Mouse (Mus musculus): ENCODE measurements at regions not wholly inside any gene's neighbourhood (a gene's known extent, or its start where the extent isn't known, plus 50 kb on each side); places are given as distances from the start of the nearest gene placed in this dataset.
"Not testable (repeated sequence)": the region's sequence is repeated elsewhere in the genome, so short reads cannot be mapped to it uniquely, and the experiment has no call there.

DNA sequence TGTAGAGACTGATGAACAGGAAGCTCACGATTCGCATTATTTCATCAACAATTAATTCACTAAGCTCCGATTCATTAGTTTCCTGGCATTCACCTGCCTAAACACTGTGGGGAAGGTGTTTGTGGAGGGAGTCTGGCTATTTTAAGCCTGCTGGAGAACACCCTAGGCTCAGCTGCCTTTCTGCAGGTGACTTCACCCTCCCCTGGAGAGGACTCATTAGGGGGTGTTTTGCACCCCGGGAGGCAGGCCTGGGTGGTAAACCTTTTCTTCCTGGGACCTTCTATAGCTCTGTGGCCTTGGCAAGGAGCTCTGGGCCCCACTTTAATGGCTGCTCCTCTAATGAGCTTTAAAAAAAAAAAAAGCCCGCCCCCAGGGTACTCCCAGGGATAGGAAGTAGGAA is 55.4 kb upstream of the Bnc1 start:
- DNase-seq (ENCODE audit: low spot score) = no peak

DNA sequence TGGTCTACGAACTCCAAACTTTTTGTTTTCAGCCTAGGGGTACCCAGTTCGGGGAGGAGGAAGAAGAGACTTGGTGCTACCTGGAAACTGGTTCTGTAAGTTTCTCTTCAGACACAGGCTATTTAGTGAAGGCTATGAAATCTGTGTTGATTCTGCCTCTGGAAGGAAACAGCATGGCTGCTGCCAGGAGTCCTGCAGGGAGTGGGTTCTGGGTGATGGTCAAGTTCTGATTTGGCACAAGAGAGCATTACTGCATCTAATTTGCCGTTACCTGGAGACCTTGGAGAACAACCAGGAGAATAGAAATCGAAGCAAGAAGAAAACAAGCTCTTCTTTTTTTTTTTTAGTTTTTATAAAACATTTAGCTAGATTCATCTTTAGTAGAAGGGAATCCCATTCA is 61.3 kb upstream of the Bnc1 start:
- no peak for DNase-seq (ENCODE audit: low spot score)

DNA sequence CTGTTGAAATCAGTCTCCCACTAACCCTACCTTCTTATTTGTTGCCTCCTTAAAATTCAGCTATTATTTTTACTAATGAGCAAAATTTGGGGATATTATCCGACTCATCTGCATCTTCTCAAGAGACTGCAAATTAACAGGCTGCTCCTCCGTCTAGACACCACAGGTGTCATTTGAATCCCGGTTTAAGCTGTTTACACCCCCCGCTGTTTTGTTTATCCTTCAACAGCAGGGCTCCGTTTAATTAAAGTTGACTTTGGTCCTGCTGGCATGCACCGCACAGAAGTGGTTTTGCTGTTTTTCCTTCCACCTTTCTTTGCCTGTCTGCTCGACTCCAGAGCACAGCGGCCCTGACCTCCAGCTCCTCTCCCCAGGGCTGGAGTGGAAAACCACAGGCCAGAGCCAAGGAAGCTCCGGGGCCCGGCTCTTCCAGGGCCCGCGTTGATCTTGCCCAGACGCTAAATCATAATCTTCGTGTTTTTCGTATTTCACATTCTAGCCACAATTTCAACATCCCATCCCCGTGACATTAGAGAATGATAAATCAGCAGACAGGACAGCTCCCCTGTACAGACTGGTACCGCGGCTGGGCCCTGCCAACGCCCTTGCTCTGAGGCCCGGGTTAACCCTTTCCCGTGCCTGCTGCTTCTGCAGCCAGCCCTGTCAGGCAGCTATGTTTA is 64.6 kb upstream of the Bnc1 start:
- no peak for DNase-seq (ENCODE audit: low spot score)

DNA sequence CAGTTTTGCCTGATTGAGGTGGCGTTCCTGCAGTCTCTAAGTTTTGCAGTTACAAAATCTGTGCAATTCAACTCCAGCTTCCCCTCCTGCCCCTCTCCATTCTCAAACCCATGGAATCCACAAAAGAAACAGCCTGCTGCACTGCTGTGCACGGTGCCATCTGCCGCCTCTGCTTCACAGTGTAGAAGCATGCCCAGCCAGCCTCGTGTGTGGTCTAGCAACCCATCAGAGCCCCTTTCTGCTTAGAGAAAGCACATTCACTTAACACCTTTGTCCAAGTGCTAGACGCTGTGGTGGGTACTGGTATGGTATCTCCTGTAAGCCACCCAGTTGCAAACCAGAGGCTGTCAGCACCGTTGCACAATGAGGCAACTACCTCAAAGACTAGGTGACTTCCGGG is 71.3 kb upstream of the Bnc1 start:
- no peak for DNase-seq (ENCODE audit: low spot score)

DNA sequence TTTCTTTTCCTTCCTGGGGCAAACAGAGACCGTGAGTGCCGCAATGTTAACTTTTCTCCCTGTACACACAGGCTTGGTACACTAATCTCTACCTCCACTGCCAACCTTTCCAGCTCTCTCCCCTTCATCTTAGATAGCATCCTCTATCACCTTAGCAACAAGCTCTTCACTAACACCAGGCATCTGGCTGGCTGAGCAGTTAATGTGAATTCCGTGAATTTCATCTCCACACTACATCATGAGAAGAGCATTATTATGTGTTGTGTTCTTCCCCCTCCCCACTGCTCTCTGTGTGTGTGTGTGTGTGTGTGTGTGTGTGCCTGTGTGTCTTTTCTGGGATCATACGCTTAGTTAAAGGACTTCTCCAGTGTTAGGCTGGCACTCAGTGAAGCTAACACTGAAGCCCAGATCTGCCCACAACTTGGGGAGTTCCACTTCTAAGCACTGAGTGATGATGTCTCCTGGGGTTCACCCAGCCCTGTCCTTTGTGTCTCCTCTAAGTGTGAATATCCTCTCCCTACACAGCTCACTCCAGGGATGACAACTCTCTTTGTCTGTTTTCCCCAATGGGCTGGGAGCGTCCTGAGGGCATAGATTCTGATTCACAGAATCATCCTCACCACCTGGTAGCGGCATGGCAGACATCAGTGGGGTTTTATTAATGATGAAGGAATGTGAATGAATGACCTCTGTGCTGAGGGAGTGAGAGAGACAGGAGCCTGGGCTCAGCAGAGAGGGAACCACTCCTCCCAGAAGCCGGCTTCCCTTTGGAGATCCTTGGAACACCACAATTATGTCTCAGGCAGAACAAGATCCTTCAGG is 77.7 kb upstream of the Bnc1 start:
- no peak for DNase-seq (ENCODE audit: low spot score)

DNA sequence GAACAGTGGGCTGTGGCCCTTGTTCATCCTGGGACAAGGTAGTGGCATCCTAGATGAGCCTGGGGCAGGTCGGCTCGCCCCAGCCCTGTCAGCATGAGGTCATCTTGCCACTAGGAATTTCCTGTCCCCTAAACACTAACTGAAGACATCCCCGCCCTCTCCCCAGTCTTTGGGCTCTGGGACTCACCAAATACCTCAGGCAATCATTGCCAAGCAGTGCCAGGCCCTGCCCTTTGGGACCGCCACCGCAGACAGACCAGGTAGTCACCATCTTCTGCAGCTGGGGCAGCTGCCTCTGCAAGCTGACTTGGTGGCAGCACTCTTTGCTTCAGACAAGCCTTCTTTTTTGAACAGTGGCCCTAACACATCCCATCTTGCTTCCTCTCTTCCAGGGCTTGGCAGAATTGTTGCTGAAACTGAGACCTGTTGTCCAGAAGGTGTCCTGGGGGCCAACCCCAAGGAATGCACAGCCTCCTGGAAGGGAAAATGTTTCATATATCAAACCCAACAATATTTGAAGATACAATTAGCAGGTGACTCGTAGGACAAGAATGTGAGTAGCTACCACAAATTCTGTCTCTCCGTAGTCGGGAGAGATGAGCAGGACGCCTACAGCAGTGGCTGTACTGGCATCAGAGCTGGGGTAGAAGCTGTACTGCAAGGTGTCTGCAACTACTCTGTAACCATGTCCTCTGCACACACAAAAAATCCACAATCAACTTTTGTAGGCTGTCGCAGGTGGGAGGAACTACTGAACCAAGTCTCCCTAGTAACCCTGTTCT is 79.0 kb upstream of the Bnc1 start:
- no peak for DNase-seq (ENCODE audit: low spot score)

DNA sequence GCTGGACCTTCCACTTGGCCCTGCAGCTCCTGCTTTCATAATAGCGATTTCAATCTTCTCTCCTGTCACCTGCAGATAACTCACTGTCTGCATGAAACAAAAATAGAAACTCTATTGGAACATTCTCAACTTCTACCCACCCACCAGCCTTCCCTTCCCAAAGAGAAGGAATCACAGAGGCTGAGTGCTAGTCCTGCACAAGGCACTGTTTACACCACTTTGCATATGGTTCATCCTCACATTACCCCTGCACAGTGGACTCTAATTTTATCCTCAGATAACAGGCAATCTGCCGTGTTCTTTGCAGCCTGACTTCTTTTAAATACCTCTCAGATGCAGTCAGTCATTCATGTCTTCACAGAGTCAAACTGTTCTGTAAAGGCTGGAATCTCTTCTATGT is 83.3 kb upstream of the Bnc1 start:
- DNase-seq (ENCODE audit: low spot score) = no peak

DNA sequence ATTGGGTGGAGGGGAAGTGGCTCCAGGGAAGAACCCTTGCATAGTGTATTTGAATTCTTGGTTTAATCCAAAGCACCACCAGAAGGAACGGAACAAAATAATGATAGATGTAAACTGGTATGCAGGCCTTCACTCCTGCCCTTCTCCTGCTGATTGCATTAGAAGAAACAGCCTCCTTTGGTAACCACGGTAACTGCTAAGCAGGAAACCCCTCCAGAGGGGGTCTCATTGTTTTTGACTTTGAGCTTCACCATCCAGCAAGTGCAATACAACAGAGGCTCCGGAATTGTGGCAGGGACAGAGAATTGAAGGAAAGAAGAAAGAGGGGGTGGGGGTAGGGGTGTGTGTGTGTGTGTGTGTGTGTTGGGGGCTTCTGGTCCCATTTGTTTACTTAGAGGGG is 89.8 kb upstream of the Bnc1 start:
- no peak for DNase-seq (ENCODE audit: low spot score)

DNA sequence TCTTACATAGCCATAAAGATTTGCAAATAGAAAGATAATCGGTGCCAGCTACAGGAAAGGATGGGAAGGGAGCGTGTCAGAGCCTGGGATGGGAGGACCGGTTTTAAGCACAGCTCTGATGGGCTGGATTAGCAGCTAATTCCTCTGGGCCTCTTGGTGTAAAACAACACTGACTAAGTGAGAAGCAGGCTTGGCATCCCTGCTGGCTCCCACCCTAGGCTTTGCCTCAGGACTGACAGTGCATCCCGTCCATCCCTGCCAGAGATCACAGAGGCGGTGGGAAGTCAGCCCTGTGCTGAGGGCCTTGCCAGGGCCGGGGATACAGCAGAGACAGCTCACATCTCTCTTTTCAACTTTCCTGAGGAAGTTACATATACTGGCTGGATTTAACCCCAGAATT is 90.8 kb upstream of the Sh3gl3 start:
- no peak for DNase-seq (ENCODE audit: low spot score)

DNA sequence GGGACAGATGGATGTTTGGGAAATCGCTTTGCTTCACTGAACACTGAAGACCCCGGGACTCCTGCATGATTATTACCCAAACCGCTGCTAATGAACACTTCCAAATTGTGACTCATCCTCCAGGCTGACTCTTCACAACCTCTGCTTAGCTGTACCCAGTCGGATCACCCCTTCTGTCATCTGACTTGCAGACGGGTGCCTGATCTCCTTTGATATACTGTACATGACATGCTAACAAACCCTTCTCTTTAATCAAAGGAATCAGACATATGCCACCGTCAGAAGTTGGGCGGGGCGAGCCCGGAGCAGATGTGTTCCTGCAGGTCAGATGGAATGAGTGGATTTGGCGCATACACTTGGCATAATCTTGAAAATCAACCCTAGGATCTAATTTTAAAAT is 89.2 kb upstream of the Sh3gl3 start:
- no peak for DNase-seq (ENCODE audit: low spot score)

DNA sequence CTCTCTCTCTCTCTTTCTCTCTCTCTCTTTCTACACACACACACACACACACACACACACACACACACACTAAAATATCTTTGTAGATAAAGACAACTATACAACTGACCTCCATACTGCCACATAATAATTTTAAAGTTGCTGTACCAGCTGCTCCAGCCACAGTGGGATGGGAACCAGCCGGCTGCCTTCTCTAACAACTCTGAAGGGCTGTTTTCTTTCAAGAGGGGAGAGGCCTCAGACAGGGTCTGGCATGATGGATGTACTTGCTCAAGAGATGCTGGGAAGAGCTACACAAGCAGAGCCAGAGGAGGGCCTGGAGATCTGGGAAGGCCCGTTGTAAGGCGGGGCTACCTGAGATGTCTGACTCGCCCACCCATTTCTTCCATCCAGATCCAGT is 88.4 kb upstream of the Sh3gl3 start:
- no peak for DNase-seq (ENCODE audit: low spot score)

DNA sequence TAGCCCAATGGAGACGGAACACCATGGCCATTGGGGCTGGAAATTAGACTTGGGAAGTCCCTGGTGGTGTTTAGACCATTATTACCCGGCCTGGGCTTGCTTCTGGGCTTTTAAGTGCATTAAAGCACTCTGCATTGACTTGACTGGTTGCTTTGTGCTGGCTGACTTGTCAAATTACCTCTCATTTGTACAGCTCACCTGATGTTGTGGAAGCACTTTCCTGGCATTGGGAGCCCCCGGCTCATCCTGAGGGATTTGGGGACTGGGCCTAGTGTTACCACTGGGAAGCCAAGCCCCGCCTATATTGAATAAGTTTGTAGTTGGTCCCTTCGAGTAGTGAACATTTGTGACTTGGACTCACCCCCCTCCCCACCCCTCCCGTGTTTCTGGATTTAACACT is 75.5 kb upstream of the Sh3gl3 start:
- no peak for DNase-seq (ENCODE audit: low spot score)

DNA sequence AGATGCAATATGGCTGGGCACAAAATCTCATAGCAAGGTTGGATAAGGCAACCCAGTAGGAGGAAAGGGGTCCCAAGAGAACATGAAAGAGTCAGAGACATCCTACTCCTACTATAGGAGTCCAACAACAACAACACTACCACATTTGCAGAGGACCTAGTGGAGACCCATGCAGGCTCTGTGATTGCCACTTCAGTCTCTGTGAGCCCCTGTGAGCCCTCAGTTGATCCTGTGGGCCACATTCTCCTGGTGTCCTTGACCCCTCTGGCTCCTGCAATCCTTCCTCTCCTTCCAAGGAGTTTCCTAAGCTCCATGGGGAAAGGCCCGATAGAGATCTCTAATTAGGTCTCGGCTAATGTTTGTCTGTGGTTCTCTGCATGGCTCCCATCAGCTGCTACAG is 72.3 kb upstream of the Sh3gl3 start:
- DNase-seq (ENCODE audit: low spot score) = no peak

DNA sequence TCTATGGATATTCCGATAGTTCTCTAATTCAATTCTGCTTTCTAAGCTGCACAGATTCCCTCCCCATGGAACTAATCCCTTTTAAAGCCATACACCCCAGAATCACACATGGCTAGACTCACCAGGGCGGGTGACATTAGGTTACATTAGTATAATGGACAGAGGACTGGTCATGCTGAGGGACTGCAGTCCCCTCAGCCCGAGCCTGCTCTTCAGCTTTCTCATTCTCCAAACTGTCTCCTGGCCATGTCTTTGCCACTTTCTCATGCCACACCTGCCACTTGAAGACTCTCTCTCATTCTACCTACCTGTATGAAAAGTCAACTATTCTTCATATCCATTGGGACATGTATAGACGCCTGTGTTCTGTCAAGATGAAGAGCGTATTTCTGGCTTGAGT is 68.0 kb upstream of the Sh3gl3 start:
- DNase-seq (ENCODE audit: low spot score) = no peak

DNA sequence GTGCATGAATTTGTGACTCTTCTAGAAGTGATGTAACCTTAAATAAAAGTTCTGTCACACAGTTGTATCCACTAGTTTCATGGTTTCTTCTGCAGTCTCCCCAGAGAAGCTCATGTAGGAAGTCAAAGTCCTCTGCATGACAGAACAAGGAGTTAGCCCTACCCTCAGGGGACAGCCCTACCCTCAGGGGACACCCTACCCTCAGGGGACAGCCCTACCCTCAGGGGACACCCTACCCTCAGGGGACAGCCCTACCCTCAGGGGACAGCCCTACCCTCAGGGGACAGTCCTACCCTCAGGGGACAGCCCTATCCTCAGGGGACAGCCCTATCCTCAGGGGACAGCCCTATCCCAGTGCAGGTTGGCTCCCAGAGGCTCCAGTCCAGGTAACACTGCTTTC is 64.5 kb upstream of the Sh3gl3 start:
- not testable (repeated sequence) for DNase-seq (ENCODE audit: low spot score)

DNA sequence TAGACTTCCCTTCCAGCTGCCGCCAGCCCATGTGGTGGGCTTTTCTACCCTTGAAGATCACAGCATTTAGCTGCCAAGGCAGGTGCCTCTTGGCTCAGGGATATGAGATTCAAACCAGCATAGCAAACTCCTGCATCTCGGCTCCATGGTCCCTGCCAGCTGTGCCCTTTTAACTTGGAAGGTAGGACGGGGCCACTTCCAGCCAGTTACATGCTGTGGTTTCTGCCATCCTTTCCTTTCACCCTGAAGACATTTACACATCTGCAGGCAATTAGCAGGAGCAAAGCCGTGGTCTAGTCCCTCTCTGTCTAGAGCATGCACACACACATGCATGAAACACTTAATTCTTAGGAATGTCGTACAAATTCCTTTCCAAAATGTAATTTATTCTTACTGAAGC is 64.1 kb upstream of the Sh3gl3 start:
- no peak for DNase-seq (ENCODE audit: low spot score)

DNA sequence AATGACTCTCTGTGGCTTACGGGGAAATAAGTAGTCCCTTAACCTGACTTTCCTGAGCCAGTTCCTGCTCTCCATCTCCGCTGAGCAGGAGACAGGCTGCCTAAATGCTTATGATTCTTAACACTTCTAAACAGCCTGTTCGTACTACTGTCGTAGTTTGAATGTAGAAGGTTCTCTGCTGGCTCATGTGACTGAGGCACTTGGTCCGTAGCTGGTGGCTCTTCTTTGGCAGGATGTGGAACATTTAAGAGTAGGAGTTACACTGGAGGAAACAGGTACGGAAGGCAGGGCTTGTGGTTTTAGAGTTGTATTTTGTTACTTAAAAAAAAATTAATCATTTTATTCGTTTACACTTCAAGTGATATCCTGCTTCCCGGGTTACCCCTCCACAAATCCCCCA is 63.7 kb upstream of the Sh3gl3 start:
- DNase-seq (ENCODE audit: low spot score) = no peak

DNA sequence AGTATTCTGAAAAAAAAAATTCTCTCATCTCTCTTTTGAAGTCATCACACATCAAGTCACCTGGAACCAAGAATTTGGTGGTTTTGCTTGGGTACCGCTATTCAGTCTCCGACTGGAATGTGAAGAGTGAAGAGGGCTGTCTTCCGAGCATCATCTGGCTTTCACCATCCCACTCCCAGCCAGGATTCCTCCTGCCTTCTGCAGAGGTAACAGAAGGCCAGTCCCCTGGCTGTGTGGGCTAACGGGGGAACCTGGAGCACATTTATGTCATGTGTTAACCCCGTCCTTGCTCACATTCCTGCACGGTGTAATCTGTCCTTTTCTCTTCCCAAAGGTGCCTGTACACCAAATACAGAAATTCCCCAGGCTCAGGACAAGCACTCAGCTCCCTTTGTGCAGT is 61.6 kb upstream of the Sh3gl3 start:
- DNase-seq (ENCODE audit: low spot score) = no peak

DNA sequence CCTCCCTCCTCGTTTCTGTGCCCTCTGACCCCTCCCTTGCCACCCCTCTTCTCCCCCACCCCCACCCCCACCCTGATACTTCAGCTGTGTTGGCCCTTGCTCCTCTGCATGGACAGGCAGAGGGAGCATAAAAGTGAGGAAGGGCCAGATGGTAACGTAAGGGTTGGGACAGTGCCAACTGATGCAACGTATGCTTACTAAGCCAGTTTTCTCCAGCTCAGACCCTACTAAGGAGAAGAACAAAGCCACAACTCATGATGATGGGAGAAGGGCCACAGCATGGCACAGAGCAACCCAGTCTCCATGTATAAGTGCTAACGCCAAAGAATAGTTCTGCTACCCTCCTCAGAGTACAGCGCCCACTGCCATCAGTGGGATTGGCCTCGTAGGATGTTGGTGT is 58.0 kb upstream of the Sh3gl3 start:
- DNase-seq (ENCODE audit: low spot score) = no peak

DNA sequence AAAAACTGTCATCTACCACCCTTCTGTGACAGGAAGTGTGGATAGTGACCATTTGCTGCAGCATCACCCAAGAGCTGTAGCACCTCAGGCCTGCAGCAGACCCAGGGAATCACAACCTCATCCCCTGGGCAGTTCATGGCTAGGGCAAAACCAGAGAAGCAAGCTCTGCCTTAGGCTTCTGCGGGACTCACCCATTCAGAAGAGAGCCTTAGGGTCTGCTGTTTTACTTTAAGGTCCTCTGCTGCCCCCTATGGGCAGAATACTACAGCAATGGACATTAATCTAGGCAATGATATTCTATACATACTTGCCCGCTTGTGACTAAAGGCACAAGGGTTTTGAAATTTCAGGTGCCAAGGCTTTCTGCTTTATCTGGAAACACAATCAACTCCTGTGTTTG is 54.4 kb upstream of the Sh3gl3 start:
- peak; percentile 85 for DNase-seq (ENCODE audit: low spot score)

DNA sequence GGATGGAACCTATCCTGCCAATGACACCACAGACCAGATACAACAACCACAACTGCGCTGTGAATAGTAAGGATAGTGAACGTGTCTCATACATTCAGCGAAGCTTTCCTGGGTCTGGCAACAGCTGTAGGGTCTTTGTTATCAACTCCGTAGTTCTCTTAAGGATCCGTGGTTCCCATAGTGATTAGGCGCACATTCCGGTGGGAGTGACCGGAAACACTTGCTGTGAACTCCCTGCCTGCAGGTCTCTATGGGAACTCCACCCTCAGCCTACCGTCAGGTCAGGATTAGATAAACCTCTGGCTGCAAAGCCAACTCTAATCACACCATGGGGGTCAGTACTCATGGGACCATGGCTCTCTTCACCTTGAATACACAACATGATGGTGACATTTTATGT is 53.8 kb upstream of the Sh3gl3 start:
- no peak for DNase-seq (ENCODE audit: low spot score)

DNA sequence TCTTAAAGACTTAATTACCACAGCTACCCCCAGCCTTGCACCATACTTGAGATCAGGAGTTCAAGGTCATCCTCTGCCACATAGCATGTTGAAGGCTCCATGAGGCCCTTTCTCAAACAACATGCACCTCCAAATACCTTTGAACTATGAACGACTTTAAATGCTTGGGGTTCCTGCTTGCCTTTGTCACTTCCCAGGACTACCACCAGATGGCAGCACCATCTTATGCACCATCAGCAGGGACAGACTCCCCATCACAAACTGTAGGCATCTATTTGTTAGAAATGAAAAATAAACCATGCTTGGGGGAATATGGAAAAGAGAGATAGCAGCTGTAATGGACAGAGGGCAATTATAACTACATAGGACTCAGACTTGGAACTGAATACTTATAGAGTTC is 51.9 kb upstream of the Sh3gl3 start:
- peak; percentile 82 for DNase-seq (ENCODE audit: low spot score)
